Mouse (Mus musculus) brain, embryonic 14.5 days (tissue): ENCODE data around the gene Atxn7l1.

Source experiments
- CTCF ChIP-seq: fragments of 200-500 bp; IDR thresholded peaks from 2 replicates; pipeline ENCODE4 v1.5.1; 2012; ENCODE audit warnings: inconsistent platforms, mild to moderate bottlenecking, moderate library complexity, borderline replicate concordance; ENCODE audit not compliant: insufficient read depth, insufficient read length; ENCODE audit errors: extremely low read depth
- POLR2A ChIP-seq: fragments of 200-500 bp; IDR thresholded peaks from 2 replicates; pipeline ENCODE4 v1.6.1; 2012; ENCODE audit warnings: mild to moderate bottlenecking, inconsistent platforms, borderline replicate concordance; ENCODE audit not compliant: poor library complexity, insufficient read depth, insufficient read length, severe bottlenecking; ENCODE audit errors: extremely low read depth

DNA sequence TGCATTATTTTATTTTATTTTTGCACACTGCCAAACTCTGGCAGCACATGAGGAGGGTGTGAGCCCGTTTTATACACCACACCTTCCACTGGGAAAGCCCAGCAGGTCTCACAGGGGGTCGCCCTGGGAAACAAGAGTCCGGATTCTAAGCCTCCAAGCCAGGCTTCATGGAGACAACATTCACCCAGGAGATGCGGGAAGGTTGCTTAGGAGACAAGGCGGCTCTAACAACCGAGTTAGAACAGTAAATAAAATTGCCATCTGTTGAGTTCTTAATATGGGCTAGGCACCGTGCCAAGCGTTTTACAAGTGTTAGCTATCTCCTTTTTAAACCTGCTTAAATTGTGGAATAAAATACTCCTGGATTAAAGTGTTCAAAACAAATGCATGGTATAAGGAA is 17.1 kb upstream of the Atxn7l1 start:
- TF ChIP-seq CTCF: no peak
- TF ChIP-seq POLR2A: no peak
